Mouse (Mus musculus): Measurements from ENCODE around the gene Eif5a. TPM values are rescaled to one million over a fixed set of nuclear protein-coding genes. Genes with fewer than 3 reads are reported as not detected.

Eif5a gene
- total and polyA plus RNA-seq, 2 experiments, result 321 to 374 TPM

DNA sequence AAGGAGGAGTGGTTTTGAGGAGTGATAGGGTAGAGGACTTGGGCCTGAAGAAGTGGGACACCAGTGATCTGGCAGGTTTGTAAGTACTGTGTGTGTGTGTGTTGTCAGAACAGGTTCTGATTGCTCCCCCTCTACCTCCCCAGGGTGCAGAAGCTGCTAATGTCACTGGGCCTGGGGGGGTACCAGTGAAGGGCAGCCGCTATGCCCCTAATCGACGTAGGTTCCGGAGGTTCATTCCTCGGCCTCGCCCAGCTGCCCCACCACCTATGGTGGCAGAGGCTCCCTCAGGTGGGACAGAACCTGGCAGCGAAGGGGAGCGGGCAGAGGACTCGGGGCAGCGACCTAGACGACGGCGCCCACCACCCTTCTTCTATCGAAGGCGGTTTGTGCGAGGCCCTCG, 18.0 kb upstream of the Eif5a start:
- Histone ChIP-seq H3K79me2 (ENCODE audit: control insufficient read depth, insufficient read depth, low read length) (no peaks in the 10 kb centered on the region), H3K27ac (replicated peaks; ENCODE audit: insufficient read depth, low read depth, low read length) (no peak overlapping the region), H3K9ac (ENCODE audit: low read depth, low read length) (no peak overlapping the region), H3K4me3 (ENCODE audit: insufficient read depth, low read depth, low read length) (no peak overlapping the region), H3K4me1 (ENCODE audit: control insufficient read depth, insufficient read depth, low read length) (peaks cover 3% of the 10 kb centered on the region), H3K36me3 (ENCODE audit: control insufficient read depth, insufficient read depth, low read length) (no peaks in the 10 kb centered on the region), H3K27me3 (ENCODE audit: control insufficient read depth, insufficient read depth, low read length) (peaks cover 14% of the 10 kb centered on the region)
- TF ChIP-seq POLR2A (IDR thresholded peaks at IDR 0.05; ENCODE audit: extremely low read depth, insufficient read depth, low read length) (no peak), CTCF (IDR thresholded peaks at IDR 0.05; ENCODE audit: low read depth, low read length) (no peak)
- WGBS, result 91% methylated on average over 17 of the region's 17 CpGs
- no peak for DNase-seq (ENCODE audit: extremely low read depth, low read depth, low spot score)

DNA sequence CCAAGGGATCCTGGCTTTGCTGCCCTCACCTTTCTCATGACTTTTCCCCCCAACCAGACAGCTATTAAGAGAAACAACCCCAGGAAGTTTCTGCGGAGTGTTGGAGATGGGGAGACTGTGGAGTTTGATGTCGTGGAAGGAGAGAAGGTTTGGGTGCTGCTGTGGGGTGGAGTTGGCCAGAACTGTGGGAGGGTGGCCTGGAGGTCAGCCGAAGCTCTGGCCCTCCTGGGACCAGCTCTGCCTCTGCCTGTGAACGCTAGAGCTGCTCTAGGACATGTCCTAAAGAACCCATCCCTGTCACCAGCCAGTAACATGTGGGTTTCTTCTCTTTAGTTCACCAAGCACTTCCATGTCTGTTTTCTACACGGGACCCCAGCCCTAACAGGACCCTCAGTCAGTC, 17.4 kb upstream of the Eif5a start:
- H3K79me2 ChIP-seq (ENCODE audit: control insufficient read depth, insufficient read depth, low read length), result no peaks in the 10 kb centered on the region
- no peak for DNase-seq (ENCODE audit: extremely low read depth, low read depth, low spot score)
- no peak overlapping the region for H3K4me3 ChIP-seq (ENCODE audit: insufficient read depth, low read depth, low read length)
- peaks cover 14% of the 10 kb centered on the region for H3K27me3 ChIP-seq (ENCODE audit: control insufficient read depth, insufficient read depth, low read length)
- WGBS, result 64% methylated on average over 5 of the region's 5 CpGs
- TF ChIP-seq CTCF (IDR thresholded peaks at IDR 0.05; ENCODE audit: low read depth, low read length) (no peak), POLR2A (IDR thresholded peaks at IDR 0.05; ENCODE audit: extremely low read depth, insufficient read depth, low read length) (no peak)
- no peak overlapping the region for H3K9ac ChIP-seq (ENCODE audit: low read depth, low read length)
- no peak overlapping the region for H3K27ac ChIP-seq (replicated peaks; ENCODE audit: insufficient read depth, low read depth, low read length)
- peaks cover 5% of the 10 kb centered on the region for H3K4me1 ChIP-seq (ENCODE audit: control insufficient read depth, insufficient read depth, low read length)
- no peaks in the 10 kb centered on the region for H3K36me3 ChIP-seq (ENCODE audit: control insufficient read depth, insufficient read depth, low read length)

DNA sequence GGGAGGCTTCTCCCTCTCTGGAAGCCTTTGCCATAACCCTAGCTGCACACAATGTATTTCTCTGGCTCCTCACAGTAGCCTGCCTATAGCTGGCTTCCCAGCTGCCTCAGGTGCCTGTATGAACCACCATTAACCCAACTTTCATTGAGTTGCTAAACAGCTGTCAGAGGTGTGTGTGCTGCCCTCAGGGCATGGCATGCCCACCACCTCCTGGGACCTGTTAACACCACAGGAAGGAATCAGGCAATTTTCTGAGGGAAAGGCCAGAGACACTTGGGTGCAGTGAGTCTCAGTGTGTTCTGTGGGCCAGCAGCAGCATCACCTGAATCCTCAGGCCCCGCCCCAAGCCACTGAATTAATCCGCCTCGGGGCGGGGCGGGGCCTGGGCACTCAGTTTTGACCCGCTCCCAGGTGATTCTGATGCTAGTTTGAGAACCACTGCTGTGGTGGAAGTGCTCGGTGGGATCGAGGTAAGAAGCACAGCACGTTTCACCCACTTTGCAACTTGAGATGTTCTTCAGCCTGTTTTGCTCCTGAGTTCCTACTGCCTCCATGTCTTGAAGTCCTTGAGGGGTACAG, 16.7 kb upstream of the Eif5a start:
- no peak overlapping the region for H3K9ac ChIP-seq (ENCODE audit: low read depth, low read length)
- TF ChIP-seq POLR2A (IDR thresholded peaks at IDR 0.05; ENCODE audit: extremely low read depth, insufficient read depth, low read length), result no peak
- no peak for TF ChIP-seq CTCF (IDR thresholded peaks at IDR 0.05; ENCODE audit: low read depth, low read length)
- no peak overlapping the region for H3K27ac ChIP-seq (replicated peaks; ENCODE audit: insufficient read depth, low read depth, low read length)
- peaks cover 5% of the 10 kb centered on the region for H3K4me1 ChIP-seq (ENCODE audit: control insufficient read depth, insufficient read depth, low read length)
- H3K27me3 ChIP-seq (ENCODE audit: control insufficient read depth, insufficient read depth, low read length), result peaks cover 14% of the 10 kb centered on the region
- no peak for DNase-seq (ENCODE audit: extremely low read depth, low read depth, low spot score)
- no peaks in the 10 kb centered on the region for H3K36me3 ChIP-seq (ENCODE audit: control insufficient read depth, insufficient read depth, low read length)
- H3K79me2 ChIP-seq (ENCODE audit: control insufficient read depth, insufficient read depth, low read length), result no peaks in the 10 kb centered on the region
- 52% methylated on average over 9 of the region's 9 CpGs for WGBS
- no peak overlapping the region for H3K4me3 ChIP-seq (ENCODE audit: insufficient read depth, low read depth, low read length)

DNA sequence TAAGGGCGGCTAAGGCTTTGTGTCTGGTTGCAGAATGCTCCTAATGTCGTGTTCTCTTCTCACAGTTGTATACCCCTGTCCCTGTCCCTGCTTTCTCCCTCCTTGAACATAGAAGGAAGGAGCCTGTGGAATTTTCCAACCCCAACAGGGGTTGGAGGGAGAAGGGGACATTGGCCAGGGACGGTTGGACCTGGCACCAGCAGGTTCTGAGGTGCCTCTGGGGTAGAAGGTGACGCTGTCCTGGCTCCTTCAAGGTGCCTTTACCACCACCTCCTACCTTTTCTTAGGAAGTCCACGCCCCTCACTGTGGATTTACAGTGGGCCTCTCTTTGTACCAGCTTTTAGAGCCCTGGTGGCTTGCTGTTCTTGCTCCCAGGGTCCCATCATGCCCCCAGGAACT, 16.1 kb upstream of the Eif5a start:
- Histone ChIP-seq H3K4me1 (ENCODE audit: control insufficient read depth, insufficient read depth, low read length) (peaks cover 5% of the 10 kb centered on the region), H3K9ac (ENCODE audit: low read depth, low read length) (no peak overlapping the region), H3K4me3 (ENCODE audit: insufficient read depth, low read depth, low read length) (no peak overlapping the region), H3K36me3 (ENCODE audit: control insufficient read depth, insufficient read depth, low read length) (no peaks in the 10 kb centered on the region), H3K79me2 (ENCODE audit: control insufficient read depth, insufficient read depth, low read length) (no peaks in the 10 kb centered on the region), H3K27me3 (ENCODE audit: control insufficient read depth, insufficient read depth, low read length) (peaks cover 14% of the 10 kb centered on the region), H3K27ac (replicated peaks; ENCODE audit: insufficient read depth, low read depth, low read length) (no peak overlapping the region)
- WGBS, result 82% methylated on average over 5 of the region's 5 CpGs
- no peak for TF ChIP-seq CTCF (IDR thresholded peaks at IDR 0.05; ENCODE audit: low read depth, low read length)
- TF ChIP-seq POLR2A (IDR thresholded peaks at IDR 0.05; ENCODE audit: extremely low read depth, insufficient read depth, low read length), result no peak
- no peak for DNase-seq (ENCODE audit: extremely low read depth, low read depth, low spot score)

DNA sequence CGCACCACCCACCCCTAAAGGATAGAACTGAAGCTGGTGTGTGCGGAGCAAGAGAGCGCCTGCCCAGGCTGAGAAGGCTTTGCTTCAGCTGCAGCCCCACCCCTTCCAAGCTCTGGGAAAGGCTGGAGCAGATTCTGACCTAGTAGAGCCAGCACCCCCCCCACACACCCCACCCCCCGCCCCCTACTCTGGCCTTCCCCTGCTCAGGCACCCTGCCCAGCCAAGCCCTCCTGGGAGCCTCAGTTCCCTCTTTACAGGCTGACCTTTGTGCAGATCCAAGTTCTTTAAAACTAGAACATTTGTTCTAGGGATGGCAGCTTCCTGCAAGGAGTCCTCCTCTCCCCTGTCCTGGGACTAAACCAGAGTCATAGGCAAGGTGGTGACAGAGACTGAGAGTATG, 15.6 kb upstream of the Eif5a start:
- no peak for TF ChIP-seq POLR2A (IDR thresholded peaks at IDR 0.05; ENCODE audit: extremely low read depth, insufficient read depth, low read length)
- TF ChIP-seq CTCF (IDR thresholded peaks at IDR 0.05; ENCODE audit: low read depth, low read length), result no peak
- no peak overlapping the region for H3K9ac ChIP-seq (ENCODE audit: low read depth, low read length)
- peaks cover 5% of the 10 kb centered on the region for H3K4me1 ChIP-seq (ENCODE audit: control insufficient read depth, insufficient read depth, low read length)
- peaks cover 14% of the 10 kb centered on the region for H3K27me3 ChIP-seq (ENCODE audit: control insufficient read depth, insufficient read depth, low read length)
- H3K27ac ChIP-seq (replicated peaks; ENCODE audit: insufficient read depth, low read depth, low read length), result no peak overlapping the region
- no peaks in the 10 kb centered on the region for H3K79me2 ChIP-seq (ENCODE audit: control insufficient read depth, insufficient read depth, low read length)
- H3K36me3 ChIP-seq (ENCODE audit: control insufficient read depth, insufficient read depth, low read length), result no peaks in the 10 kb centered on the region
- WGBS, result 68% methylated on average over 4 of the region's 4 CpGs
- H3K4me3 ChIP-seq (ENCODE audit: insufficient read depth, low read depth, low read length), result no peak overlapping the region
- DNase-seq (ENCODE audit: extremely low read depth, low read depth, low spot score), result no peak

DNA sequence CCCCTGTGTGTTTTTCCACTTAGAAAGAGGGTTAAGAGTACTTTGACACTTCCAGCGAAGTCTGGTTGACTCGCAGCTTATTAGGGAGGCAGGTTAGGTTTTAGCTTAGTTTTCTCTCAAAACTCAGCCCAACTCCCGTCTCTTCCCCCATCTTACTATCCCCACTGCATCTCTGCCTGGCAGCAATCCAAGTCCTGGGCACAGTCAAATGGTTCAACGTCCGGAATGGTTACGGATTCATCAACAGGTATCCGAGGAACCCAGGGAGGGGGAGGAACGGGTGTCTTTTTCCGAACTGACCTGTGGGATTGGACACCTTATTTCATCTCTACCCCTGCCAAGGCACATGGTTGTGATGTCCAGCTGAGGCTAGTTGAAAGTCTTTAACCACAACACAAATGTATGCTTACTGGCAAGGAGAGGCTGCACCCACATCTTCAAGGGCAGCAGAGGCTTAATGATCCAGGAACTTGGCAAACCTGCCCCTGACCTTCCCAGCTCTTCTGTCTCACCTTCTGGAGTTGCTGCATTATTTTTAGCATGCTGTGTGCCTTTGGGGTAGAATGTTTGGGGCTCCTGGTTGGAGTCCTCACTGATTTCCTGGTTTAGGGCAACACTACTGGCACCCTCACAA, 15.1 kb upstream of the Eif5a start:
- Histone ChIP-seq H3K9ac (ENCODE audit: low read depth, low read length) (no peak overlapping the region), H3K4me1 (ENCODE audit: control insufficient read depth, insufficient read depth, low read length) (peaks cover 5% of the 10 kb centered on the region), H3K27ac (replicated peaks; ENCODE audit: insufficient read depth, low read depth, low read length) (no peak overlapping the region), H3K4me3 (ENCODE audit: insufficient read depth, low read depth, low read length) (no peak overlapping the region), H3K27me3 (ENCODE audit: control insufficient read depth, insufficient read depth, low read length) (peaks cover 14% of the 10 kb centered on the region), H3K36me3 (ENCODE audit: control insufficient read depth, insufficient read depth, low read length) (no peaks in the 10 kb centered on the region), H3K79me2 (ENCODE audit: control insufficient read depth, insufficient read depth, low read length) (no peaks in the 10 kb centered on the region)
- 26% methylated on average over 9 of the region's 9 CpGs for WGBS
- TF ChIP-seq CTCF (IDR thresholded peaks at IDR 0.05; ENCODE audit: low read depth, low read length) (no peak), POLR2A (IDR thresholded peaks at IDR 0.05; ENCODE audit: extremely low read depth, insufficient read depth, low read length) (no peak)
- no peak for DNase-seq (ENCODE audit: extremely low read depth, low read depth, low spot score)

Measured in liver, adult 2 months (tissue).